Mouse (Mus musculus): ENCODE measurements at regions not wholly inside any gene's neighbourhood (a gene's known extent, or its start where the extent isn't known, plus 50 kb on each side); places are given as distances from the start of the nearest gene placed in this dataset.

DNA sequence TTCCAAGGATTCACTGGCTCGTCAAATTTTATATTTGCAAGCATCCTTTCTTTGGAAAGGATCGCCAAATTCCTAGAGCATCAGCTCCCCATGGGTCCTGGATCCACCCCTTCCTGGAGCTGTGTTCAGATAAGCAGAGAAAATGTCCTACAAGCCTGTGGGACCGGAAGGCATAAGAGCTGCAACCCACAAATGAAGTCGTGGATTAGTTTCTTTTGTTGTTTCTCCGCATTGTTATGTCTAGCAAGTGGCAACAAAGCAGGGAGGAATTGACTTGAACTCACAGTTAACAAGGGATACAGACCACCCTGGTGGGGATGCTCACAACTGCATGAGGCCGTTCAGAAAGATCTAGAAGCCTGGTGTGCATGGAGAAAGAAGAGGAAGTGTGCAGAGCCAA, 406.4 kb downstream of the Med13l start:
- ATAC-seq (replicated peaks; ENCODE audit: poor library complexity) = no peak

DNA sequence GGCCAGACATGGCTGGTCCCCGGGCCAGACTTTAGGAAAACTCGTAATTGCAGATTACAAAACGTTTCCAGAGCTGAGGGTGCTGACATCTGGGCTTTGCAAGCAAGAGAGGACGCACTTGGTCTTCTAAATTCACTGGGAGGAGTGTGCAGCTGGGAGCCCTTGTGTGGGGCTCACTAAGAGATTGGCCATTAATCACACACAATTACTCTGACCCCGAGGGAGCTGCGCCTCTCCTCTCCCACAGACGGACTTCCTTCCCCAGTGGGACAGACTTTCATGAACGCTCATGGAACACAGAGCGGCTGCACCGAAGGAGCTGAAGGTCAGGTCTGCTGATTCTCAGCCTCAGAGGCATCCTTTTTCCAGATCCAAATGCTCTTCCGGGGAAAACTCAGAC, 407.2 kb downstream of the Med13l start:
- ATAC-seq (replicated peaks; ENCODE audit: poor library complexity) = no peak

- no peak for ATAC-seq (replicated peaks; ENCODE audit: poor library complexity)
Observed at GRCm38 (mm10) chr5:118975147-118975546, 414.7 kb downstream of the Med13l start.

- ATAC-seq (replicated peaks; ENCODE audit: poor library complexity) = no peak
Observed at GRCm38 (mm10) chr5:118978921-118979630, 418.6 kb downstream of the Med13l start.

DNA sequence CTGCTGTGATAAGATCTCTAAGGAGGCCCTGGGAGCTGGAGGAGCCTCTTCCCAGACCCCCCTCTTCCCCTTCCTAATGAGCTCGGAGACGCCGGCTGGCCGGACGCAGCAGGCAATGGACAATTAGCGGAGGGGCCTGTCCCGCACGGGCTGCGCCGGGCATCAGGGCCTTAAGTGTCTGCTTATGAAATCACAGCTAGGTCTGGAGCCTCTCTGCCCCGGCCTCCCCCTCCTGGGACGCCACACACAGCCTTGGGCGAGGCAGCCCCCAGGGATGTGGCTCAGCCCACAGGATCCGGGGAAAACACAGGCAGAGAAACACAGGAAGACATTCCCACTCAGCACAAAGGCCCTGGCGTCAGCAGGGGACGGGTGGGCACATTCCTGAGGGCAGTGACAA, 420.6 kb downstream of the Med13l start:
- ATAC-seq (replicated peaks; ENCODE audit: poor library complexity) = no peak

- ATAC-seq (replicated peaks; ENCODE audit: poor library complexity) = no peak
Observed at GRCm38 (mm10) chr5:118984251-118984650, 423.8 kb downstream of the Med13l start.

DNA sequence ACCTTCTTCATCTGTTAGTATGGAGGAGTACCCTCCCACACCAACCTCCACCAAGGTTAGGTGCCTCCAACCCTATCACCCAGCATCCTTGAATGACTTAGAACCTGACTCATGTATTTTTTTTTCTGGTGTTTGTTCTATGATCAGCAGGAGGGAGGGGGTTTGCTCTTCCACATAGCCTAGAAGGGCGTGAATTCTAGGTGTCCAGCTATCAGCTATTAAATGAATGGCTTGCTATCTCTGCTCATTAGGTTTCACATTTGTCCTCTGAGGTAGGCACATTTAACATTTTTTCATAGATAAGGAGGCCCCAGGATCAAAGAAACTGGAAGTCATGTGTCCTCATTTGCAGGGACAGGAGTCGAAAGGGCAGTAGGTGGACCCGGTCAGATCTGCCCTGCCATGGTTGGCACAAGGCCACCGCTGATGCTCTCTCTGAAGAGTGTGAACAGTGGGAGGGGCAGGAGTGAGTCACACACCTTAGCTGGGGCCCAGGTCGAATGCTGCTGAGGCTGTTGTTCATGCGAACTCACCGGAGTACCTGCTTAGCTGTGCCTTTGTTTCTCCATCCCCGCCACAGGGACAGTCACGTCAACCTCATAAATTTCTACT, 424.4 kb downstream of the Med13l start:
- ATAC-seq (replicated peaks; ENCODE audit: poor library complexity) = no peak

DNA sequence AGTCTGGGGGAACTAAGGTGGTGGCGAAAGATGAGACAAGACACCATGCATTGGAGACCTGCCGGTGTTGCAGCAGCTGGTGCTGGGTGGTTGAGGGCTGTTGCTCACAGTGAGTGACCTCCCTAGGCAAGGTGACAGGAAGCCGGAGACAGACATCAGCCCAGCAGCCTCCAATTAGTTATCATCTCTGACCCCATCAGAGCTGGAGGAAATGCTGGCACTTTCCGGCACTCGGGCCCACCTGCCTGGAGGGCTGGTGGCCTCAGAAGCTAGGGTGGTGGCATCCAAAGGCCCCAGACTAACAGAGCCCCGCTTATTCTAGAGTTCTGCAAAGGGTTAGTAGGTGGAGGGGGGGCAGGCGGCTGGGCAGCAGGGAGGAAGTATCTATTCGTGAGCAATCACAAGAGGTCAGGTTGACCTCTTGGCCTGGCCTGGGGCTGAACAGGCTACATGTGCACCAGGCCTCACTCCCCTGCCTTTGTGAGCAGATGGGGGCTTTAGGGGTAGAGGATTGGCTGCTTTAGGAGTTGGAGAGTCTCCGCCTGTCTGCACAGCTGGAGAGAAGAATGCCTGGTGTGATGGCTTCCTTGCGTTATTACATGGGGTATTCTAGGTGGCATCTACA, 427.0 kb downstream of the Med13l start:
- ATAC-seq (replicated peaks; ENCODE audit: poor library complexity) = no peak

DNA sequence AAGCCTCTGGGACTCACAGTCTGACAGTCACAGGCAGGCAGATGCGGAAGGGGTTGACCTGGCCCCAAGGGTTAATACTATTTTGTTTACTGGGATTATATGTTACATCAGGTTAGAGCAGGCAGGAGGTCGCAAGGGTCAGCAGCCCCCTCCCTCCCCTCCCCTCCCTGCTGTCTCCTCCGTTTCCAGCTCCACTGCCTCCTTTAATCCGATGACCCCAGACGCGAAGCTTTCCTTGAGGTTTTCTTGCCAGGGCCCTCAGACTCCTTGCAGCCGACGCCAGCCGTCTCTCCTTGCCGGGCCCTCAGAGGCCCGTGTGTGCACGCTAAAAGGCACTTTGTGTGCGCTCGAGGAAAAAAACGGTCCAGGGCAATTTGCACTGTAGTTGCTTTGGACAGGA, 438.6 kb downstream of the Med13l start:
- no peak for ATAC-seq (replicated peaks; ENCODE audit: poor library complexity)

DNA sequence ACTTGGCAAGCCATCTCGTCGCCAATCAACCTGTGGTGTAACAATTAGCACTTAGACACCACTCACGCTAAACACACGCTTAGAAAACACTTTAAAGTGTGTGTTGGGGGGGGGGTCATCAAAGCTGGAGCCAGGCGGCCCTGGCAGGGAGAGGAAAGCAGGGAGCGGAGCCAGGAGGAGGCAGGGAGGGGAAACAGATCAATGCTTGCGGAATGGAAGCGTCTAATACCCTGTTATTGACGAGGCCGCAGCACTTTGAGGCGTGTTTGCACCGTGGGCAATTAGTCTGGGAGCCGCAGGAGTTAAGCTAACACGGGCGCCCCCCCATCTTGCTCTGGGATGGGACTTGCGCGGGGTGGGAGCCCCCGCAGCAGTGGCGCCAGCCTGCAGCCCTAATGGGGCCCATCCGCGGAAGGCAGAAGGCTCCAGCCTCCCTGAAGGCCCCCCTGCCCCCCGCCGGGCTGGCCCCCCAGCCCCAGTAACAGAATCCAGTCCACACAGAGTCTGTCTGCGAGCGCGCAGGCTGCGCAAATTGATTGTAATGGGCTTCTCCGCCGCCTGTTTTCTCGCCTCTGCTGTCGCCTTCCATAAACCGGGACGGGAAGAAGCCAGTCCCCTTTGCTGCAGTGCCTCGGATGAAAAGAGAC, 445.5 kb downstream of the Med13l start:
- ATAC-seq (replicated peaks; ENCODE audit: poor library complexity) = no peak

DNA sequence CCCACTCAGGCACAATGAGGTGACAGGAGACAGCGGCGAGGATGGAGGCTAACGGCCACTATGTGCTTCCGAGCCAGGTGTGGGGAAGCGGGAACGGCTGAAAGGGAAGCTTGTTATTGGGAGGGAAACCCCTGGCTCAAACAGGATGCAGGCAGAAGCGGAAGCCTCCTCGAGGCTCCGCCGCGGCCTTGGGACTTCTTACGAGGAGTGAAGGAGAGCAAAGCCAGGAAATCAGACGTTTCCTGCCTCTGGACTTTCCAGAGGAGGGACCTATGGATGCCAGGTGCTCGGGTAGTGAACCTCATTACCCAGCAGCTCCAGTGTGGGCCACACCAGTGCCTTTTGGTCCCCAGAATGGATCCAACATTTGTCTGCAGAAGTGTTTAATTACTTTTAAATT, 449.6 kb downstream of the Med13l start:
- no peak for ATAC-seq (replicated peaks; ENCODE audit: poor library complexity)

DNA sequence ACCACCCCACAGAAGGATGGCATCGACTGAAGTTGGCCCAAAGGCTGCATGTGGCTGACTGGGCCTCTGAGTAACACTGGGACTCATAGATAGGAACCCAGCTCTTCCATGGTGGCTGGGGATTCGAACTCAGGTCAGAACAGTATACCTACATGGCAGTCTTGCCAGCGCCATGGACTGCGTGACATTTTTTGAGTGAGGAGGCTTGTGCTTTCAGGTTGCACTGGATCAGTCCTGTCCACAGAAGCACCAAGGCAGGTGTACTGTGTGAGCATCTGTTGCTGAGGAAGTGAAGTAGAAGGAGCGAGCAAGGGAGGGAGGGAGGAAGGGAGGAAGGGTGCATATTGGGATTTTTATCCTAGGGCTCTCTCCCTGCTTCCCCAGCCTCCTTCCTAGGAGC, 454.7 kb downstream of the Med13l start:
- ATAC-seq (replicated peaks; ENCODE audit: poor library complexity) = no peak

GRCm38 (mm10) chr5:119015606-119016255, 455.3 kb downstream of the Med13l start:
- ATAC-seq (replicated peaks; ENCODE audit: poor library complexity) = no peak

- ATAC-seq (replicated peaks; ENCODE audit: poor library complexity) = no peak
Observed at GRCm38 (mm10) chr5:119016420-119016819, 455.9 kb downstream of the Med13l start.

- no peak for ATAC-seq (replicated peaks; ENCODE audit: poor library complexity)
Observed at GRCm38 (mm10) chr5:119023947-119024346, 463.5 kb downstream of the Med13l start.

DNA sequence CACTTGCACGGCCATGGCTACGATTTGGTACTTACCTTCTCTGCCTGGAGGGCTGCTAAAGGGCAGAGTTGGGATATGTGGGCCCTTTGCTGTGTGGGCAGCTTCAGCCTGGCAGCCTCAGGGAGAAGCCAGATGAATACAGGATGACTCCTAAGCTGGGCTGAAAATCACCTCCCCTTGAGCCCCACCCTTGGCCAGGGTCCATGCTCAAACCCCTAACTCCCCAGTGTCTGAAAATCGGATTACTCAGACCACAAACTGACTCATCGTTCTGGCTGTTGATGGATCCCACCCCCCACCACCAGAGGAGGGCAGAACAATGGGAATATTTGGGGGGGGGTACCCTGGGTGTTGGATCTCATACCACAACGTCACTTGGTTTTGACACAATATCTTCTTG, 471.6 kb downstream of the Med13l start:
- ATAC-seq (replicated peaks; ENCODE audit: poor library complexity) = no peak

DNA sequence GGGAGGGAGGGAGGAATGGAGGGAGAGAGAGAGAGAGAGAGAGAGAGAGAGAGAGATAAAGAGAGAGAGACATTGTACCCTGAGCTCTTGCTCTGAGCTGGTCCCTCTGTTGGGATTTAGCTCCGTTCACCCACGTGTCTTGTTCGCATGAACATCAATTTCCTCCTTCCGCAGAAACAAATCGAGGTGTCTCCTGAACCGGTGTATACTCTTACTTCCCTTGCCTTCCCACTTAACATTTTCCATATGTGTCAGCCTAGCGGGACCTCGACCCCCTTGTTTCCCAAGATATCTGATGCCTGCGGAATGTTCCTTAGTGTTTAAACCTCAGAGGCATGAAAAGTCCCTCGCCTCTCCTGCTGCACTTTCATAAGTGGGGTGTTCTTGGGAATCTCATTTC, 484.1 kb downstream of the Med13l start:
- no peak for ATAC-seq (replicated peaks; ENCODE audit: poor library complexity)

DNA sequence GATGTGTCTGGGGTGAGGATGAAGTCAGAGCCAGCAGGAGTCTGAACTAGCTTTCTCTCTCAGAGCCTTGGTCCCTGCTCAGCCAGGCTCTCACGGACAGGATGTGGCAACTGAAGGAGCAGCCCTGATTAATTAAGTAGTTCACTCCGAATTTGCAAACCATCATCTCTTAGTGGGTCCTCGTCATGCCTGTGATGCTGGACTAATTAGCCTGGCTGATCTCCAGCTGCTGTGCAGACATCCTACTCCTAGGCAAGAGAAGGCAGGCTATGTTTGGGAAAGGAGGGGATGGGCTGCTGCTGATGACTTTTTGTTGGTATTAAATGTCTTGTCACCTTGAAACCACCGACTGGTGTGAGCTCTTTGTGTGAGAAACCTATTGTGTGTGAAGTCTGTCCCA, 487.1 kb downstream of the Med13l start:
- no peak for ATAC-seq (replicated peaks; ENCODE audit: poor library complexity)

GRCm38 (mm10) chr5:119052354-119052996, 492.0 kb downstream of the Med13l start:
- ATAC-seq (replicated peaks; ENCODE audit: poor library complexity) = no peak

GRCm38 (mm10) chr5:119053738-119054137, 493.3 kb downstream of the Med13l start:
- no peak for ATAC-seq (replicated peaks; ENCODE audit: poor library complexity)

DNA sequence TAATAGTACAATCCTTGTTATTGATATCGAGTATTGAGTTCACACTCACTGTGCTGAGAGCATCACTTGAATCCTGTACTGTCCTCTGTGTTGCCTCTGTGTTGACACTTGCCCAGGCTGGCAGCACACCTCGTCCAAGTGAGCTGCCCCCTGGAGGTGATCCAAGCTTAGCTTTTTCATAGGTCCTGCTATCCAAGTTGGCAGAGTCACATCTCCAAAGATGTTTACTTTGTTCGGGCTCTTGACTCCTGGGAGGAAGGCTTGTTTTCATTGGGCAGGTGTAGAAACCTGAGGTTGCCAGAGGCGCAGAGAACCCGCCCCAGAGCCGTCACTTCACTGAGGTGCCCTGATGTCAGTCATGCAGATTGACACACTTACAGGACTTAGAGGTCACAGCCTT, 493.9 kb downstream of the Med13l start:
- no peak for ATAC-seq (replicated peaks; ENCODE audit: poor library complexity)
